Mouse (Mus musculus) myocyte (in vitro differentiated cells): Measurements from ENCODE around the gene Xrcc5. TPM values are rescaled to one million over a fixed set of nuclear protein-coding genes. Genes with fewer than 3 reads are reported as not detected.

Experiments used
- H3K27me3 ChIP-seq: one replicate; pipeline ENCODE4 v1.6.1; 2011; ENCODE audit not compliant: control insufficient read depth, insufficient read depth, insufficient read length
- H3K36me3 ChIP-seq: one replicate; pipeline ENCODE4 v1.6.1; 2011; ENCODE audit not compliant: control insufficient read depth, insufficient read depth
- H3K4me2 ChIP-seq: one replicate; pipeline ENCODE4 v1.6.1; 2011; ENCODE audit warnings: low read depth, control low read depth
- H3K4me3 ChIP-seq: one replicate; pipeline ENCODE4 v1.5.1; 2011; ENCODE audit warnings: mild to moderate bottlenecking, control low read depth, moderate library complexity
- H3K79me2 ChIP-seq: one replicate; pipeline ENCODE4 v1.6.1; 2011; ENCODE audit not compliant: control insufficient read depth, insufficient read depth
- H3ac ChIP-seq: one replicate; pipeline ENCODE4 v1.6.1; 2011; ENCODE audit not compliant: control insufficient read depth, insufficient read length
- CEBPB ChIP-seq: IDR thresholded peaks from 2 replicates; pipeline ENCODE4 v1.6.1; 2011; ENCODE audit warnings: mild to moderate bottlenecking, moderate library complexity; ENCODE audit not compliant: poor library complexity, insufficient read depth, severe bottlenecking
- E2F4 ChIP-seq: IDR thresholded peaks from one replicate; pipeline ENCODE4 v1.6.1; 2011; ENCODE audit warnings: mild to moderate bottlenecking, control low read depth, moderate library complexity; ENCODE audit not compliant: insufficient read depth
- MAX ChIP-seq: IDR thresholded peaks from one replicate; pipeline ENCODE4 v1.6.1; 2011; ENCODE audit warnings: low read depth, mild to moderate bottlenecking, control low read depth
- MYOD1 ChIP-seq, 3 experiments: IDR thresholded peaks; one replicate each; pipeline ENCODE4 v1.6.1; 2011; ENCODE audit warnings: control low read depth in 2 of 3, low read depth in 2 of 3, mild to moderate bottlenecking in 2 of 3, moderate library complexity in 1 of 3; ENCODE audit not compliant: insufficient read length in 2 of 3, control insufficient read depth in 1 of 3
- MYOG ChIP-seq, 3 experiments: IDR thresholded peaks; one replicate each; pipeline ENCODE4 v1.6.1; 2011; ENCODE audit warnings: control low read depth in 2 of 3, low read depth in 2 of 3, mild to moderate bottlenecking in 2 of 3; ENCODE audit not compliant: insufficient read length in 2 of 3, control insufficient read depth in 1 of 3, insufficient read depth in 1 of 3
- POLR2A ChIP-seq: IDR thresholded peaks from one replicate; pipeline ENCODE4 v1.6.1; 2011; ENCODE audit warnings: low read depth, mild to moderate bottlenecking, control low read depth, moderate library complexity; ENCODE audit not compliant: insufficient read length
- POLR2AphosphoS2 ChIP-seq: IDR thresholded peaks from one replicate; pipeline ENCODE4 v1.6.1; 2011; ENCODE audit warnings: low read depth, control low read depth; ENCODE audit not compliant: insufficient read length
- REST ChIP-seq: IDR thresholded peaks from one replicate; pipeline ENCODE4 v1.6.1; 2011; ENCODE audit warnings: mild to moderate bottlenecking, control low read depth, moderate library complexity; ENCODE audit not compliant: insufficient read depth, insufficient read length
- SRF ChIP-seq: IDR thresholded peaks from one replicate; pipeline ENCODE4 v1.6.1; 2011; ENCODE audit warnings: low read depth; ENCODE audit not compliant: control insufficient read depth, insufficient read length
- TCF12 ChIP-seq: IDR thresholded peaks from one replicate; pipeline ENCODE4 v1.6.1; 2011; ENCODE audit warnings: mild to moderate bottlenecking, control low read depth; ENCODE audit not compliant: poor library complexity, insufficient read depth, severe bottlenecking
- TCF3 ChIP-seq: IDR thresholded peaks from one replicate; pipeline ENCODE4 v1.6.1; 2011; ENCODE audit warnings: low read depth, control low read depth; ENCODE audit not compliant: insufficient read length
- USF1 ChIP-seq: IDR thresholded peaks from one replicate; pipeline ENCODE4 v1.6.1; 2011; ENCODE audit warnings: low read depth, mild to moderate bottlenecking, control low read depth, moderate library complexity
- polyA plus RNA-seq: library from polyadenylated mRNA; unstranded; fragments of >200 nt; fragmentation: generic; extraction: Trizol; gene quantifications from one replicate; pipeline ENCODE4 v1.2.1, GENCODE M21; 2012; ENCODE audit warnings: missing spikeins

Gene Xrcc5
- polyA plus RNA-seq, 1 experiment: 23.5 TPM

DNA sequence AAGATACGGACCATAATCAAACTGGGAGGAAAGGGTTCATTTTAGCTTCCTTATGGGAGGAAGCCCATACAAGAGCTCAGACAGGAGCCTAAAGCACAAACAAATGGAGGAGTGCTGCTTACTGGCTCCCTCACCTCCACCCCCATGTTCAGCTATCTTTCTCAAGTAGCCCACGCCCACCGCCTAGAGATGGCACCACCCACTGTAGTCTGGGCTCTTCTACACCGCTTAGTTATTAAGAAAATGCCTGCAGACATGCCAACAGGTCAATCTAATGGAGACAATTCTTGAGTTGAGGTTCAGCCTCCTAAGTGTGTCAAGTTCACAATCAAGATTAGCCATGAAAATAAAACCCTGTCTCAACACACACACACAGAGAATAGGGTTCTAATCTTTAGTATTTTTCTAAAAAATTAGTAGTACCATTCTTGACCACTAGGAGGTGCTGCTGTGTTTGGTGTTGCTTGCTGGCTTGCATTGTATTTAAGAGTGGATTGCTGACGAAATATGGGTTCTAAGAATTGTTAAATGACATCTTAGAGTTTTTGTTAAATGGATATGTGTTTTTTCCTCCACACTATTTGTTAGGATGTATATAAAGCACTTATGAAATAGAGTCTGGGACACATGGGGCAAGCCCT is 6.3 kb downstream of the Xrcc5 start:
- Histone ChIP-seq H3K36me3 (peaks cover 33% of the 10 kb centered on the region), H3K4me3 (no peak overlapping the region), H3ac (no peak overlapping the region), H3K79me2 (no peaks in the 10 kb centered on the region), H3K27me3 (no peaks in the 10 kb centered on the region), H3K4me2 (no peak overlapping the region)
- TF ChIP-seq E2F4 (no peak), USF1 (no peak), TCF12 (no peak), MAX (no peak), POLR2AphosphoS2 (no peak), POLR2A (no peak), SRF (no peak), TCF3 (no peak), CEBPB (no peak), MYOD1 (IDR thresholded peaks at IDR 0.05; ENCODE audit: control insufficient read depth in 1 of 3, insufficient read length in 2 of 3, low read depth in 2 of 3) (no peak), MYOG (IDR thresholded peaks at IDR 0.05; ENCODE audit: control insufficient read depth in 1 of 3, insufficient read depth in 1 of 3, insufficient read length in 2 of 3, low read depth in 2 of 3) (no peak), REST (no peak)

DNA sequence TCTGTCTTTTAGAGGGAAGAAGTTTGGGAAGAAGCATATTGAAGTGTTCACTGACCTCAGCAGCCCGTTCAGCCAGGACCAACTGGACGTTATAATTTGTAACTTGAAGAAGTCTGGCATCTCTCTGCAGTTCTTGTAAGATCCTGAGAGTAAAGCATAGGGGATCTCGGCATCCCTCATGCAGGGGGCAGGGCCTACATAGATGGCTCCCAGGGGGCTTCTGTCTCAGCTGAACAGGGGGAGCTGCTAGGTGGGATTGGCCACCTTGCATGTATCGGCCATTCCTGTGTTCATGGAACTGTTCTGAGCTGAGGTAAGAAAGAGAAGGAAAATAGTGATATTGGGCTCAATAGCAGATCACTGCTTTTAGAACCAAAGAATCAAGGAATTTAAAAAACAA is 8.2 kb downstream of the Xrcc5 start:
- H3K4me3 ChIP-seq: no peak overlapping the region
- H3K27me3 ChIP-seq: no peaks in the 10 kb centered on the region
- H3K4me2 ChIP-seq: no peak overlapping the region
- no peak overlapping the region for H3ac ChIP-seq
- H3K36me3 ChIP-seq: peaks cover 42% of the 10 kb centered on the region
- TF ChIP-seq POLR2A: no peak
- TF ChIP-seq SRF: no peak
- no peak for TF ChIP-seq POLR2AphosphoS2
- TF ChIP-seq MYOD1 (IDR thresholded peaks at IDR 0.05; ENCODE audit: control insufficient read depth in 1 of 3, insufficient read length in 2 of 3, low read depth in 2 of 3): no peak
- no peak for TF ChIP-seq REST
- TF ChIP-seq TCF3: no peak
- TF ChIP-seq MAX: no peak
- TF ChIP-seq USF1: no peak
- TF ChIP-seq CEBPB: no peak
- TF ChIP-seq MYOG (IDR thresholded peaks at IDR 0.05; ENCODE audit: control insufficient read depth in 1 of 3, insufficient read depth in 1 of 3, insufficient read length in 2 of 3, low read depth in 2 of 3): no peak
- no peak for TF ChIP-seq TCF12
- no peak for TF ChIP-seq E2F4
- H3K79me2 ChIP-seq: no peaks in the 10 kb centered on the region

DNA sequence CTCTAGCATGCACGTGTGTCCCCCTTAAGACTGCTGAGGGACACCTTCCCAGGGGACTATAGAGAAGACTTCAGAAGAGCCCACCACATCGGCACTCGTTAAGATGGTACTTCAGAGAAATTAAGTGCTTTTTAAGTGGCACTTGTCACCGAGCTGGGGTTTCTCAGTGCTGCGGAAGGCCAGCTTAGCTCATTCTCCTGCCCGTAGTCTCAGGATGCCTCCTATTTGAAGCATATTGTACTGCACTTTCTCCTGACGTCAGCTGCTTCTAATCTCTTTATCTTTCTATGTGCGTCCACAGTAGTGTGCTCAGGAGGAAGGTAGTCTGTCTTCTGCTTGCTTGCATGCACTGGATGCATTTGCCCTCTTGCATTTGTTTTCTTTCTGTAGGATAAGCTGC is 9.2 kb downstream of the Xrcc5 start:
- H3ac ChIP-seq: no peak overlapping the region

DNA sequence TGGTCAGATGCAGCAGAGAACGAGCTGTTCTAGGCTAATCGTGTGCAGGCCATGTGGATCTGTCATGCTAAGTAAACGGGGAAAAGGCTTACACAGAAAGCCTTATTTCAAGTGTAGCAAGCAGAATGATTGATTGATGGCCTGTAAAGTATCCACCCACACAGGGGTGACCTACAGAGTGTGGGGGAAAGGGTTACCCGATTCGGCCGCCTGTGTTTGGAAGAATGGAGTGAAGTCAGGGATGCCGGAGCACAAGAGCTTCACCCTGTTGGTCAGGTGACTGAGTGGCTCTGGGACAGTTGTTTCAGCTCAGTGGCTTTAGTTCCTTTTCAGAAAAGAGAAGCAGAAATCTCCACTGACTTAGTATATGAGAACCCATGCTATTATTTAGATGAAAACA is 9.7 kb downstream of the Xrcc5 start:
- H3K79me2 ChIP-seq: no peaks in the 10 kb centered on the region
- no peak overlapping the region for H3ac ChIP-seq
- H3K4me2 ChIP-seq: no peak overlapping the region
- TF ChIP-seq CEBPB: no peak
- TF ChIP-seq POLR2AphosphoS2: no peak
- TF ChIP-seq E2F4: no peak
- no peak for TF ChIP-seq POLR2A
- TF ChIP-seq TCF3: no peak
- no peak for TF ChIP-seq MAX
- no peak for TF ChIP-seq MYOG (IDR thresholded peaks at IDR 0.05; ENCODE audit: control insufficient read depth in 1 of 3, insufficient read depth in 1 of 3, insufficient read length in 2 of 3, low read depth in 2 of 3)
- no peak for TF ChIP-seq TCF12
- no peak for TF ChIP-seq REST
- no peak for TF ChIP-seq USF1
- no peak for TF ChIP-seq MYOD1 (IDR thresholded peaks at IDR 0.05; ENCODE audit: control insufficient read depth in 1 of 3, insufficient read length in 2 of 3, low read depth in 2 of 3)
- TF ChIP-seq SRF: no peak
- no peaks in the 10 kb centered on the region for H3K27me3 ChIP-seq
- no peak overlapping the region for H3K4me3 ChIP-seq
- H3K36me3 ChIP-seq: peaks cover 34% of the 10 kb centered on the region

More for the DNA sequence above, 9.2 kb downstream of the Xrcc5 start:
- TF ChIP-seq CEBPB (no peak), TCF3 (no peak), POLR2AphosphoS2 (no peak), POLR2A (no peak), REST (no peak), MYOD1 (IDR thresholded peaks at IDR 0.05; ENCODE audit: control insufficient read depth in 1 of 3, insufficient read length in 2 of 3, low read depth in 2 of 3) (no peak)
- Histone ChIP-seq H3K4me2 (no peak overlapping the region), H3K36me3 (peaks cover 39% of the 10 kb centered on the region), H3K27me3 (no peaks in the 10 kb centered on the region), H3K79me2 (no peaks in the 10 kb centered on the region), H3K4me3 (no peak overlapping the region)

DNA sequence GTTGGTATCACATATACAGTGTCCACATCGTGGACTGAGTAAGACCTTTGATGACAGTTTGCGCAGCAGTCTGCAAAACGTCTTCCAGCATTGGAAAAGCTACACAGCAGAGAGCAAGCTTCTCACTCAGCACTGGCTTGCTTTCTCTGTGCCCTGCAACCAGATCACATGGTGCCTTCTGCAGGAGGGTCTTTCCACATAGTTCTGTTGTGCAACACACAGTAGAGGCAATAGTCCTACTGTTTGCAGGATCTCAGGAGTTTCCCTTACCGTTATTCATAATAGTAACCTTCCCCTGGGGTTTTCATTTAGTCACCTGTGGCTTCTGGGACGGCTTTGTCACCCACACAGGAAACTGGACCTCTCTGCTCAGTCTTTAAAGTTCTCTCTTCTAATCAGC is 13.5 kb downstream of the Xrcc5 start:
- Histone ChIP-seq H3K4me3 (no peak overlapping the region), H3ac (no peak overlapping the region), H3K4me2 (no peak overlapping the region), H3K79me2 (no peaks in the 10 kb centered on the region), H3K27me3 (no peaks in the 10 kb centered on the region), H3K36me3 (peaks cover 35% of the 10 kb centered on the region)
- TF ChIP-seq TCF12 (no peak), E2F4 (no peak), MYOD1 (IDR thresholded peaks at IDR 0.05; ENCODE audit: control insufficient read depth in 1 of 3, insufficient read length in 2 of 3, low read depth in 2 of 3) (no peak), POLR2A (no peak), POLR2AphosphoS2 (no peak)
